Mouse (Mus musculus): Measurements from ENCODE around the gene Ifitm6.
A peak's percentile ranks its signal among the peaks of the same experiment; 100 is the strongest.
"Not testable (repeated sequence)": the region's sequence is repeated elsewhere in the genome, so short reads cannot be mapped to it uniquely, and the experiment has no call there.

The Ifitm6 gene

DNA sequence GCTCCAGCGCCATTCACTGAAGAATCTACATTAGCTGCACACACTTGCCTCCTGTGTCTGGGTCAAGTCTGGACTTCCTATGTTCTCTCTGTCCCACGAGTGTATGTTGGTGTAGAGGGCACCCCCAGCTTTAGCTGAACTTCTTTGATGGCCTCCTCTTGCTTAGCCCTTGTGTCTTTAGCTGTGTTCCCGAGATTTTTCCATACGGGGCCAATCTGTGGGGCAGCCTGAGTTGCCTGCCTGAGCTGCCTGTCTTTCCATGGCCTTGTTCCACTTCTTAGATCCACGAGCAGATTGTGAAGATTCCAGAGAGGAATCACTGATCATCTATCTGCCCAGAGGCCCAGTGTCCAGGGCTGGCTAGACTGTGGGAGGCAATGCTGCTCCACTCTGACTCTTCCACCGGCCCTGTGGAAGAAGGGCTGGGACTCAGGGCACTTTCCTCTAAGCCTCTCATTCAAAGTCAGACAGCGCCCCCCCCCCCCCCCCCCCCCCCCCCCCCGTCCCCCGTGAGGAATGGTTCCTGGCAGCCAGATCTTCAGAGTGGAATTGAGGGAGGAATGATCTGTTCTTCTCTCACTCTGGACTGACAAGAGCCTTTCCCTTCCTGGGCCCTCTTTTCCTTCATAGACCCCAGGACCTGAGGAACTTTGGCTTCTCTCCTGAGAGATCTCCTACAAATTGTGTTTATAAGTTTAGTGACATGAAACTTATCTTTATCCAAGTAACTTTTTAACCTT lies 23.3 kb upstream of the Ifitm6 start:
- DNase-seq: no peak

DNA sequence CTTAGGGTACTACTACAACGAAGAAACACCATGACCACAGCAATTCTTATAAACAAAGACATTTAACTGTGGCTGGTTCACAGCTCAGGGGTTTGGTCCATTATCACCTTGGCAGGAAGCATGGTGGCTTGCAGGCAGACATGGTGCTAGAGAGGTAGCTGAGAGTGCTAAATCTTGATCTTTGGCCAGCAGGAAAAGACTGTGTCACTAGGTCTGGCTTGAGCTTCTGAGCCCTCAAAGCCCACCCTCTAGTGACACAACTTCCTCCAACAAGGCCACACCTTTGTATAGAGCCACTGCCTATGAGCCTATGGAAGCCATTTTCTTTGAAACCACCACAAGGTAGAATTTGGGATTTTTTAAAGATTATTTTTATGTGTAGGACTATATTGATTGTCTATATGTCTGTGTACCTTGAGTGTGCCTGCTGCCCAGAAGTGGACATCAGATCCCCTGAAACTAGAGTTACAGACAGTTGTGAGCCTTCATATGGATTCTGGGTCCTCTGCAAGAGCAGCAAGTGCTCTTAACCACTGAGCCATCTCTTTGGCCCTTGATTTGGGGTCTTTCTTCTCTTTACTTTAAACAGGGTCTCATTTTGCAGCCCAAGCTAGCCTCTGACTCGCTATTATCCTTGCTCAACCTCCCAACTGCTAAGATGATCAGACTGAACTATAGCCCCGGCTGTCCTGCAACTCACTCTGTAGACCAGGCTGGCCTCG lies 21.8 kb upstream of the Ifitm6 start:
- no peak for DNase-seq

DNA sequence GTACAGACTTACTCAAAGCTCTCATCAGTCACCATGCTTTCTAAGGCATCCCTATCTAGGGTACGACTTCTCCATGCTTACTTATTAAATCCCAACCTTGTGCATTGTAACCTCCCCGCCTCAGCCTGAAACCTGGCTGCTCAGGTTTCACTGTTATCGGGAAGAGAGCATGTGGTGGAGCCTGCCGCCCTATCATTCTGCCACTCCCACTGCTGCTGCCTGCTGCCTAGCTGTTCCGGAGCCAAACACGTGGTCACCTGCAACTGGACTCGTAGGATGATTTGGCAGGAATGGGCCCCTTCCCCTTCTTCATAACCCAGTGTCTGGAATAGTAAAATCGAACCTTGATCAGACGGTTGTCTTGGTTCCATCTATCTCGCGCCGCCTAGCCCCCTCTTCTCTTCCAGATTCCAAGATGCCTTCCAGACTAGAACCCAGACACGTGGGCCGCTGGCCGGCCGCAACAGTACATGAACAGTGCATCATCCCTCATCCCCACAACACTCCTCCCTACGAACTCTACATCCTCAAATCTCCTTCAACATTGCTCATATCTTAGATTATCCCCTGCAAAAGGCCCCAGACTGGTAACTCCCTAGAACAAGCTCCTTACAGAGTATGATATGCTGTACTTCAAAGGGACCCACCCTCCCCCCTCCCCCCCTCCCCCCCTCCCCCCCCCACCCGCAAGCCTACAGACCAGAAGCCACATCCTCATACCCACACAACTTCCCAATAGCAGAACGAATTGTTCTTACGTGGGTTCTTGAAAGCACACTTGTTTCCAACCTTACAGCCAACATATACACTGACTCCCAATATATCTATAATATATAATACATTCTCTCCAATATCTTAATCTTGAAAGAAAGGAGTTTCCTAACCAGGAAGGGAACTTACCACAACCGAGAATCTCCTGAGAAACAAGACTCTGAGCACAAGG lies 20.6 kb upstream of the Ifitm6 start:
- no peak for DNase-seq

DNA sequence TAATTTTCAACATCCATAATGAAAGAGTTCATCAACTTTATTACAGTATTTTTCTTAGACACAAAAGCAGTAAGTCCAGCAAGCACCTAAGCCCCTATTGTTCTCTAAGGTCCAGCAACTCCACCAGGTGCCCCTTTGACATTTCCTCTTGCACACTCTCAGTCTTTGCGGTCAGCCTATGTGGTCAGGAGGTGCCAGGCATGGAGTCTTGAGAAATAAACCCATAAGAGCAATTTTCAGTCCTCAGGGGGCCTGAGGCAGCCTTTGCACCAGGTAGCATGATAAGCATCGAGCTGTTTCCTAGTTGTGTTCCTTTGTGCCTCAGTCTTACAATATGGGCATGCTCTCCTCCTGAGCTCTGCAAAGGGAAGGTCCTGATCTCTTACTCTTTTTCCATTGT lies 18.9 kb upstream of the Ifitm6 start:
- not testable (repeated sequence) for DNase-seq

DNA sequence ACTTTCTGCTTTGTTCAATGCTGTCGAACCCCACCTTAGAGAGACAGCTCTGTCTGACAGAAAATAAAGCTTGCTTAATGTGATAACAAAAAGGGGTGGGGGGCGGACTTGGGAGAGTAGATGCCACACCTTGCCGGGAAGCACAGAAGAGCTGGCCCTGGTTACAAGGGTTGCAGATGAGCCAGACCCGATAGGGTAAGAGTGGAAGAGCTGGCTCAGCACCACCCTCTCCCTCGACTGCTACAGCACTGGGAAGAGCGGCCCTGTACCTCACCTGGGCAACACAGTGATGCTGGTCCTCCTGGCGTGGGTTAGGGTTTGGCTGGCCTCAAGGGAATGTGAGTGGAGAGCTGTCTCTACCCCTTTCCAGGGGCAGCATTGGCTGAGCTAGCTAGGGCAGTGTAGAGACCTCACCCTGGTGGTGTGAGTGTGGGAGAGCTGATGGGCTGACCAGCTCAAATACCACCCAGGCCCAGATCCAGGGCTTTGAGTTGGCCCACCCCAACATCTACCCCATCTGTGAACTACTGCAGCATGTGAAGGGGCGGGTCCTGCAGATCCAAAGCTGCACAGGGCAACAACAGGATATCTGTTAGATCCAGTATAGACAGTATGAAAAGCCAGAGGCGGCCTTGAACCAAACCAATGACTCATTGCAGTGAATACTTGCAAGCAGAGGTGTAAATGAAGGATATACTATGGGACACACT lies 14.9 kb upstream of the Ifitm6 start:
- DNase-seq: no peak

DNA sequence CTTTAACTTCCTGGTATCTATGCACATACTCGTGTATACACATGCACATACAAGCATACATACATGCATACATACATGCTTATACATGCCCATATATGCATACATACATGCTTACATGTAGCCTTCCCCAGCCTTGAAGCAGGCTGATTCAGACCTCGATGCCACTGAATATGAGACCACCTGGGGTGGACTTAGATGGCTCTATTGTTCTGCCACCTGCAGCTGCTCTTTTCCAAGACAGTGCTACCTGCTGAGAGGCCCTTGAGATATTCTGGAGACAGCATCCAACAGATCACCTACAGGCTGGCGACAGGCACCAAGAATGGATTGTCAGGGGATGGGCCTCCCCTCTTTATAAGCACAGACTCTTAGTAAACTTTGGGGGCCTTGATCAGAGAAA lies 12.7 kb upstream of the Ifitm6 start:
- no peak for DNase-seq

DNA sequence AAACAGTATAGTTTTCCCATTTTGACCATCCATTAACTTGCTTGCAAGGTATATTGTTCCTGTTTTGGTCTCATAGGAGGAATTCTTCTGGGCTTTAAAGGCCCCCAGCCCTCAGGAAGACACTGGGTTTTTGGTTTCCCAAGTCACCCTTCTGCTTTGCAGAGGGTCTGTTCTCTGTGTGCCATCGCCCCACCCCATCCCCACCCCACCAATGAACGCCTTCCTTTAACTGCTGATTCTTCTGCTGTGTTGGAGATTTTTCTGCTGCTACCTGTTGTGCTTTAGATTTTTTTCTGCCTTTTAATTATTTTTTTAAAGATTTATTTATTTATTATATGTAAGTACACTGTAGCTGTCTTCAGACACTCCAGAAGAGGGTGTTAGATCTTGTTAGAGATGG lies 11.1 kb upstream of the Ifitm6 start, which contains the start of gene Gm17387:
Gm17387 (plus strand) TSS at position 301 of the 400 bp plus-strand sequence.
- no peak for DNase-seq

DNA sequence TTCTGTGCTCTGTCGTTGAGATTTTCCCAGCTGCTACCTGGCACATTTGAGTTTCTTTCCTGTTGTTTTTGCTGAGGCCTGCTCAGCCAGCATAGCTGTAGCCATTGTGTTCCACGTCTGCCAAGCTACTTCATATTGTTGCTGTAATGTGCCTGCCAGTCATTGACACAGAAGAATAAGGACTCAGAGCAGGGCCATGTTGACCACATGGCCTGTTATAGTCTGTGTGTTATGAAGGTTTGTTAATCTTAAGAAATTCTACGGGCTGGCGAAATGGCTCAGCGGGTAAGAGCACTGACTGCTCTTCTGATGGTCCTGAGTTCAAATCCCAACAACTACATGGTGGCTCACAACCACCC lies 9.0 kb upstream of the Ifitm6 start:
- DNase-seq: no peak

DNA sequence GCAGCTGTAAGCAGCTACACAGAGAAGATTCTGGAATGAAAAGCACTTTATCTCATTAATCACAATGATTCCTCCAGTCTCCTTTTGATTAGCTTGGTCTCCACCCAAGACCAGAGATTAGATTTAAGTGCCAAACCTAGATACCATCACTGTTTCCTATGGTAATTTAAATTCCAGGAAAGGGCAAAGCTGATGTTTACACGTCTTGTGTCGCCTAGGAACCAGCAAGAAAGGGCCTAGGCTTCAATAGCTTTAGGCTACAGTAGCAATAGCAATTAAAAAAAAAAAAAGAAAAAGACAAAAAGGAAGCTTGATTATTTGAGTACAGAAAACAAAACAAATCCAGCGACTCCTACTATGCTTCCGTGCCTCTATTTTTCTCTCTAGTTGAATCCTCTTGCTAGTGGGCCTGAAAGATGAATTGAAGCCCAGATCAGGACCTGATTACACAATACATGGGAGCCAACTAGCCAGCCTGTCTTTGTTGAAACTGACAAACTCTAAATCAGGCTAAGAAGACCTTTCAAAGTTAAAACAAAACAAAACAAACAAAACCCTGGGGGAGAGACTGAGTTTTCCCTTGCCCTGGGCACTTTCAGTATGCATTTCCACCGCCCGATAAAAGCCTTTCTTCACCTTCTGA lies 8.5 kb upstream of the Ifitm6 start:
- no peak for DNase-seq

DNA sequence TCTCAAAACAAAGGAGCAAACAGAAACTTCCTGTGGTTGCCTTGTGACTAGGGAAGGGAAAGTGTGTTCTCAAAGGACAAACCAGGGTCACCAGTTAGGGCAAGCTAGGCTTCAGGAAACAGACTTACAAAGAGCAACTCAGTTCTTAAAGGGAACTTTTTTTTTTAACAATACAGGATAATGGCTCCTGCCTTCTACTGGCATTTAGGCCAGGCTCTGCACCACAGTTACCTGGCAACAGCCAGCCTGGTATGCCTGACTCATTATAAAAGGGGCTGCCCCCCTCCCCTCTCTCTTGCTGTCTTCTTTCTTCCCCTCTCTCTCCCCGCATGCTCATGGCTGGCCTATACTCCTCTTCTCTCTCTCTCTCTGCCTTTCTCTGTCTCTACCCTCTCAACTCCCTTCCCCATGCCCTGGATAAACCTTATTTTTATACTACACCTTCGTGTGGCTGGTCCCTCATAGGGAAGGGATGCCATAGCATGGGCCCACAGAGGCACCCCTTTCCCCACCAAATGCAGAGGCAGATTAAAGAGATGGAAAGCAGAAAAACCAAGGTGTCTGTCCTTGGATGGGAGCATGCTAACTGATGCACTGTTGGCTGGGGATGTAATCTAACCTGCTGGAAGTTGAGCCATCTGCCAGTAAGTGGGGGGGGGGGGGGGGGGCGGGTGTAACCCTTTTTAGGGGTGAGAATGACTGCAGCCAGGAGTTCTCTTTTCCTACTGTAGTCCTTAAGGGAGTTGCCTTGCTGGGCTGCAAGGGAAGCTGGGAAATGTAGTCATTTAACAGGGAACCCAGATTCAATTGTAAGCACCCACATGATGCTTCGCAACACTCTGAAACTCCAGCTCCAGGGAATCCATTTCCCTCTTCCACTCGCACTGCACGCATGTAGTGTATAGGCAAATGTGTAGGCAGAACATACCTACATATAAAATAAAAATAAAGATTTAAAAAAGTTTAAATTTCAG lies 7.4 kb upstream of the Ifitm6 start:
- DNase-seq: no peak

DNA sequence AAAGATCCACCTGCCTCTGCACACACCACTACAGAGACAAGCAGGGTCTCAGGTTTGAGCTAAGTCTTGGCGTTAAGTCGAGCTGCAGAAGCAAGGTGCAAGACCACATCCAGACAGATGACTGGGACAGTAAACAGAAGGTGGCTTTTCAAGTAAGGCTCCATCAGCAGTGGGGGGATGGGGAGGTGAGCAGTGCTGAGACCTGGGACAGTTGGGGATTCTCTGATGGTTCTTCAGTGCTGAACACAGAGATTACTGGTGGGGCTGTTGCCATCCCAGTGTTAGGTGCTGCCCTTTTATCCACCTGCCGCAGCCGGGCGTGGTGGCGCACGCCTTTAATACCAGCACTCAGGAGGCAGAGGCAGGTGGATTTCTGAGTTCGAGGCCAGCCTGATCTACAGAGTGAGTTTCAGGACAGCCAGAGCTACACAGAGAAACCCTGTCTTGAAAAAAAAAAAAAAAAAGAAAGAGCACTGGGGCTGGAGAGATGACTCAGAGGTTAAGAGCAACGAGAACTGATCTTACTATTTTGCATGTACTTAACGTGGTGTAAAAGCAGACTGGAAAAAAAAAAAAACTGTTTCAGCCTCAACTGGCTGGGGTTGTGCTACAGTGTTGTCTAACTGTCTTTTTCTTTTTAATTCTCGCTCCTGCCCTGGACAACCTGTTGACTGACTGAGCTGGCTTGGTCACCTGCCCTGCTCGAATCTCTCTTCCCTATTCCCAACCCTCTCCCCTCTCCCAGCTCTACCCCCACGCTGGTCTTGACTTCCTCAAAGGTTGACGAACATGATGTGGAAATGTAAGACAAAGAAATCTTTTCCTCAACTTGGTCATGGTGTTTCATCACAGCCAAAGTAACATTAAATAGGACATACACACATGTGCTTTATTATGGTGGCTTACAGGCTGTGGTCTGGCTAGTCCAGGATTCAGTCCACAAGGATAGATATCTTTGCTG lies 4.0 kb upstream of the Ifitm6 start:
- no peak for DNase-seq

DNA sequence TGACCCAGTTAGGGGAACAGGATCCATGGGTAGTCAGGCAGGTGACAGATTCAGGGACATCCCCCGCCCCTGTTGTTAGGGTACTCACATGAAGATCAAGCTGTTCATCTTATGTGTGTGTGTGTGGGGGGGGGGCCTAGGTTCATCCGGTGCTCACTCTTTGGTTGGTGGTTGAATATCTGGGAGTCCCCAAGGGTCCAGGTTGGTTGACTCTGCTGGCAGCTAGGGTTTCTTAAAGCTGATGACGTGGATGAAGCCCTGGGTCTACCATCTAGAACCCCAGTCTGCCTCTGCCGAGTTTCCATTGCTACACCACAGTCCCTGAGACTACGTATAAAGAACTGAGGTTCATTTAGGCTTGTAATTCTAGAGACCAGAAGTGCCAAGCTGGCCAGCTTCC lies 1.3 kb upstream of the Ifitm6 start:
- DNase-seq: no peak

DNA sequence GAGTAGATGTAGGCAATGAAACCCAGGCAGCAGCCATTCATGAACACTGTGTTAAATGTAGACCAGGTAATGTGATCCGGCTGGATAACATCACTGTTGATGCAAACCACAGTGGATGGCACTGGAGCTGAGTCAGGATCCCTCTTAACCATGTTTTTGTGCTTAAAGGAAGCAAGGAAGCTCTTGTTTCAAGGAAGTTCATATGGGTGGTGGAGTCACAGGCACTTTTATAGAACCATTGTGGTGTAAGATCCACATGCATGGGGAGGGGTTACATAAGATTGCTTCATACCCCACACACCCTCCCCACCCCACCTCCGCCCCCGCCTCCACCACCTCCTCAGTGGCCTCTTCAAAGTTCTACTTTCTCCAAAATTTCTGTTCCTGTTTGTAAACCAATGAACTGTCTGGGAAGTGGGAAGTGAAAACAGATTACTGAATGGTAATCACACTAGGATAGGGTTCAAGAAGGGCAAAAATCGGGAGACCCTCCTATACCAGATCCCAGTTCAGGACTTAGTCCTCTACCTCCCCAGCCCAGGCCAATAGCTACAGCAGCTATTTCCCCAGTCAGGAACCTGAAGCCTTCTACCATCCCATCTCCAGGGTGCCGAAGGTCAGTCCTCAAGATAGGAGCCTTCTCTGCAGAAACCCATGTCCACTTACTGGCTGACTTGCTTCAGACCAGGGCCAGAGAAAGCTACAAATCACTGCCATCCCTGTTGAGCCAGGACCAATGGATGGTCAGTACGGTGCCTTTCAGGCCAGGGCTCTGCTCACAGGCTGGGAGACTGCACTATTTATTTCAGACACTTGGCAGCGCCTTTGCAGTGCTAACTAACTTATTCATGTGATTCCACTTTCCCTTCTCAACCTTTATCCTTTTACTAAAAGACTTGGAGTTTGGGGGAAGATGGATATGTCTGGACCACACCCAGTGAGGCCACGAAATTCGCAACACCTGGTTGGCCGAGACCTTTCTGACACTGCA lies 722 bp downstream of the Ifitm6 start:
- no peak for DNase-seq

DNA sequence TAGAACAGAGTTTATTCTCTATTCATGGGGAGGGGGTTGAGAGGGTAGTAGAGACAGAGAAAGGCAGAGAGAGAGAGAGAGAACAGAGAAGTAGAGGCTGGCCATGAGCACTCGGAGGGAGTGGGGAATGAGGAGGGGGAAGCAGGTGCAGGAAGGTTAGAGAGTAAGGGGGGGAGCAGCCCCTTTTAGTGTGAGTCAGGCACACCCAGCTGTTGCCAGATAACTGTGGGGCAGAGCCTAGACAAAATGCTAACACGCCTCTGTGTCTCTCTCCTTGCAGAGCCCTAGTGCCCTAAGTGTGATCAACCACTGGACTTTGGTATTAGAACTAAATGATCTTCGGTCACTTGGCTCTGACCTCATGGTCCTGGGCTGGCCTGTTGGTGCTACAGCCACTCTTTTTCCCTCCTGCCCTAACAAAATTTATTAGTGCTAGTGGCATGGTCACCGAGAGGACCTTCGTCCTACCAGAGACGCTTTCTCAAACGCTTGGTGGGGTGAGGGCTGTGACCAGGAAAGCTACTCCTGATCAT lies 6.4 kb downstream of the Ifitm6 start:
- no peak for DNase-seq

DNA sequence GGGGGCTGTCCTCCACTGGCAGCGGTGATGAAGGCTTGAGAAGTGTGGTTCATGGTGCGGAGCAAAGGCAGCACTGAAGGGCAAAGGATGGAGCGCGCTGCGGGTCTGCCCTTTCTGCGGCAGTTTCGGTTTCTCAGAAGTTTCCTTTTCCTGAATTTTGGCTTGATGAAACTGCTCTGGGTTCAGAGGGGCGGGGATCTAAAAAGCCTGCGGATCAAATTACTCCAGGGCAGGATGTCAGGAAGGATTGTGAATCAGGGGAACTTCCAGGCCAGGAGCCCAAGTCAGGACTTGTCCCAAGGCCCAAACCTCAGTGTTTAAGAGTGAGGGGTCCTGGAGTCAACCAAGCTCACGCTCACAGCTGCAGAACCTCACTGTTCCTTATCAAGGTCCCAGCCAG lies 7.1 kb downstream of the Ifitm6 start, which contains the start of gene Ifitm3:
Ifitm3 (minus strand) TSS at position 178 of the 400 bp plus-strand sequence.
- no peak for DNase-seq

DNA sequence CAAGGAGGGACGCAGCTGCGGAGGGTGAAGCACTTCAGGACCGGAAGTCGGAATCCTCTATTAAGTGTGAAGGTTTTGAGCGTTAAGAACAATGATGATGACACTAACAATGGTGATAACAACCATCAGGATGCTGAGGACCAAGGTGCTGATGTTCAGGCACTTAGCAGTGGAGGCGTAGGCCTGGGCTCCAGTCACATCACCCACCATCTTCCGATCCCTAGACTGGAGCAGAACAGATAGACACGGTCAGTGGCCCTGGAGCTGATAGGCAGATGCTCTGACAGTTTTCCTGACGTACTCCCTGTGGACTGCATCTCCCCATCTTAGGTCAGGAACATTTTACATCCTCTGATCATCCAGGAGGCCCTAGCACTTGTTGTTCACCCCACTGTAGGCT lies 8.1 kb downstream of the Ifitm6 start:
- no peak for DNase-seq

DNA sequence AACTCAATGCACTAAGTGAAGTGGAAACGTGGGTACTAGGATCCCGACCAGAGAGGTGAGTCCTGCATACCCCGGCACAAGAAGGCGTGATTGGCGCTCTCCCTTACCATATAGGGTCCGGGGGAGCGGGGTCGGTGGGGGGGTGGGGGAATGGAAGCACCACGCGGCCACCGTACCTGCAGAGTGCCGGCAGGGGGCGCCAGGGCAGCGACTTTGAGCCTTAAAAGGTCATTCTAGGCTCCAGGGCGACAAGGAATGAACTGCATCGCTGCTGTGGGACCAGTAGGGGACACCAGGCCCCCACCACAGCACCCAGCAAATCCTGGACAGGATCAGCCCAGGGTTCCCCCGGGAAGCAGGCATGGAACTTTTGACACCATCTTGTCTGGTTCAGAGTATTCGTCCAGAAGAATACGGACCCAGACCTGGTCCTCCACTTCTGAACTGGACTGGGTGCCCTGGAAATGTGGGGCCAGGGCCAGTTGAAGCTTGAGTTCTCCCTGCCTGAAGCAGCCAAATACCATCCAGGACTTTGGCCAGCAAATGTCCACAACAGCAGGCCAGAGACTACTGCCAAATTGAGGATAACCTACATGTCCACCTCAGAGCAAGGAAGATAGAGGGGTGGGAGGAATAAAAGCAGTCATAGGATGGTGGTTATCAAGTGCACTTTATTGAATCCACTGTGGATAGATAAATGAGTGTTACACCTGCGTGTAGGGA lies 8.6 kb downstream of the Ifitm6 start:
- DNase-seq: peak; percentile 47
